Comparison of ENCODE assay signal across 8 mouse cellular contexts in genomic region chr6:30693350-30693991, GRCm38 (mm10). TPM values are rescaled to one million over a fixed set of nuclear protein-coding genes. Genes with fewer than 3 reads are reported as not detected.
A peak's percentile ranks its signal among the peaks of the same experiment; 100 is the strongest.
DNase-seq lines count a peak whose midpoint lies in the region; ATAC-seq lines count a peak whose summit lies in the region.

Gene Cep41 (minus strand): TSS chr6:30693749.

- intact Hi-C loops in gastrocnemius, postnatal 14 days (cut with DNase I; ENCODE audit: low total_unique reads) = no loop called here
- intact Hi-C loops in left cerebral cortex, postnatal 10 days (cut with DNase I) = no loop called here

- peak; percentile 98 for DNase-seq in adipocyte (ENCODE audit: low spot score)
- DNase-seq in embryo, embryonic 10 days (ENCODE audit: low spot score) = peak; percentile 97
- DNase-seq in gastrocnemius, postnatal 14 days = peak; percentile 95
- peak; percentile 96 to 98 for DNase-seq in left cerebral cortex, postnatal 10 days (ENCODE audit: extremely low spot score in 1 of 2, low spot score in 2 of 2)
- peak; percentile 98 for DNase-seq in right cerebral cortex, postnatal 25 days
- DNase-seq in urinary bladder, postnatal 4 days (ENCODE audit: low spot score in 2 of 2) = peak; percentile 95

- peak; percentile 90 for ATAC-seq in inflammation-experienced regulatory T-cells, adult 6 months
- peak; percentile 97 for ATAC-seq in megakaryocyte-erythroid progenitor cell, adult 5-6 weeks (replicated peaks; ENCODE audit: low FRiP score, low TSS enrichment, poor library complexity, severe bottlenecking)

RNA-seq across cellular contexts. Expression of gene Cep41, which starts in this region (rescaled TPM):
- 1 to 10 TPM; 1.3 to 2.1 TPM for total RNA-seq in gastrocnemius, postnatal 14 days (2021)
- 10 to 100 TPM in 2 of 3 experiments, 1 to 10 TPM in 1; 7.9 to 12.0 (median 11.4) TPM for polyA plus RNA-seq in inflammation-experienced regulatory T-cells, adult 6 months (2017; shearing (Covaris generic))
- 1 to 10 TPM; 7.1 to 7.8 TPM for total RNA-seq in left cerebral cortex, postnatal 10 days (2021)
- 17.9 and 22.2 TPM in 2 replicates for total RNA-seq in megakaryocyte-erythroid progenitor cell, adult 5-6 weeks (2014; fragmentation: Nextera tagmentation)
- 11.7 and 12.0 TPM in 2 replicates for total RNA-seq in megakaryocyte-erythroid progenitor cell, adult 5-6 weeks (2017)

Comparison
In these comparisons a context has a peak if more than half of its experiments do, and no peak if none do; other contexts are left out.
1. Peak in every context shown above with its lines: DNase-seq and ATAC-seq.